Mouse (Mus musculus) lung, embryonic 15.5 days (tissue): ENCODE measurements around the gene Krt12. TPM values are rescaled to one million over a fixed set of nuclear protein-coding genes. Genes with fewer than 3 reads are reported as not detected.

ENCODE experiments used
- ATAC-seq: fragments of 200-750 bp; cut with Nextera tagmentation; 2 replicates; pipeline ENCODE4 v1.8.0; 2017; ENCODE audit warnings: moderate number of reproducible peaks, borderline replicate concordance; ENCODE audit not compliant: low FRiP score, low TSS enrichment; ENCODE audit errors: extremely low read depth
- H3K27ac ChIP-seq: fragments of 300-500 bp; sonication (generic); 2 replicates; pipeline ENCODE4 v1.5.1; 2015; ENCODE audit warnings: moderate library complexity, mild to moderate bottlenecking, inconsistent platforms
- H3K27me3 ChIP-seq: fragments of 300-500 bp; sonication (generic); 2 replicates; pipeline ENCODE4 v1.6.1; 2015; ENCODE audit warnings: inconsistent platforms
- H3K36me3 ChIP-seq: fragments of 300-500 bp; sonication (generic); 2 replicates; pipeline ENCODE4 v1.6.1; 2015; ENCODE audit warnings: inconsistent platforms
- H3K4me1 ChIP-seq: fragments of 300-500 bp; sonication (generic); 2 replicates; pipeline ENCODE4 v1.6.1; 2015; ENCODE audit warnings: inconsistent platforms
- H3K4me2 ChIP-seq: fragments of 300-500 bp; sonication (generic); 2 replicates; pipeline ENCODE4 v1.6.1; 2015; ENCODE audit warnings: inconsistent platforms, mild to moderate bottlenecking, moderate library complexity
- H3K4me3 ChIP-seq: fragments of 300-500 bp; sonication (generic); 2 replicates; pipeline ENCODE4 v1.5.1; 2015; ENCODE audit warnings: mild to moderate bottlenecking, inconsistent platforms
- H3K9ac ChIP-seq: fragments of 300-500 bp; sonication (generic); 2 replicates; pipeline ENCODE4 v1.6.1; 2015; ENCODE audit warnings: inconsistent platforms
- H3K9me3 ChIP-seq: fragments of 300-500 bp; sonication (generic); 2 replicates; pipeline ENCODE4 v1.6.1; 2016; ENCODE audit warnings: inconsistent platforms
- WGBS: fragments of 180-500 bp; shearing (Covaris S2); methylation state at CpG from one replicate; pipeline ENCODE4 v1.1.7; 2015; 5-methylcytosine and 5-hydroxymethylcytosine counted together
- polyA plus RNA-seq: library from polyadenylated mRNA; unstranded; fragments of >200 nt; fragmentation: Nextera tagmentation; extraction: Ambion mirVana; gene quantifications from 2 replicates; pipeline ENCODE4 v1.2.1, GENCODE M21; 2015

Krt12 gene
- polyA plus RNA-seq, 1 experiment from 2014 or later = 0.07 TPM

GRCm38 (mm10) chr11:99437972-99438371, 15.9 kb upstream of the Krt12 start, which contains the start of gene Krt20:
Gene Krt20 (minus strand): TSS chr11:99438150.
- no peaks in the 10 kb centered on the region for H3K9me3 ChIP-seq
- no peak within 1 kb of the TSS for H3K4me3 ChIP-seq
- no peak for ATAC-seq
- no peaks in the 10 kb centered on the region for H3K4me1 ChIP-seq
- no peaks in the 10 kb centered on the region for H3K36me3 ChIP-seq
- no peak within 1 kb of the TSS for H3K27ac ChIP-seq
- H3K4me2 ChIP-seq = no peak within 1 kb of the TSS
- H3K9ac ChIP-seq = no peak within 1 kb of the TSS
- WGBS = 14% methylated on average over 10 of the region's 10 CpGs
- H3K27me3 ChIP-seq = no peaks in the 10 kb centered on the region

DNA sequence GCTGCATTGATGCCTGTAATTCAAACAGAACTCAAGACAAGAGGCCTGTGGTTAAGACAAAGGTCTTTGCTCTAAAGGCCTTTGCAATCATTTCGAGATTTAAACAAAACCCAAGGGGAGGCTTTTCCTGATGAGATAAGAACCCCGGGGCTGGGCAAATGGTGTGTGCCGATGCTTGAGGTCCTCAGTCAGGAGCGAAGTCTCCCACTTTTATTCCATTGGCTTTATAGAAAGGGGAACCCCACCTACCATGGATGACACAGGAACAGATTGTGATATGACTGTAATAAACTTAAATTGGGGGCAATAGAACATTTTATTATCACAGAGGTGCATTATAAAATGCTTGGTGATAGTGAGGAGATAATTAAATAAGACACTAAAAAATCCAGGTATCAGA, 14.6 kb upstream of the Krt12 start:
- 36% methylated on average over 4 of the region's 4 CpGs for WGBS
- H3K4me2 ChIP-seq = no peak overlapping the region

GRCm38 (mm10) chr11:99430670-99431069, 8.6 kb upstream of the Krt12 start:
- Histone ChIP-seq H3K27me3 (no peaks in the 10 kb centered on the region), H3K9me3 (no peaks in the 10 kb centered on the region), H3K9ac (no peak overlapping the region), H3K4me1 (no peaks in the 10 kb centered on the region), H3K27ac (no peak overlapping the region), H3K4me2 (no peak overlapping the region), H3K4me3 (no peak overlapping the region), H3K36me3 (no peaks in the 10 kb centered on the region)
- ATAC-seq = no peak
- WGBS = 37% methylated on average over 12 of the region's 12 CpGs

More for the DNA sequence above, 14.6 kb upstream of the Krt12 start:
- Histone ChIP-seq H3K9ac (no peak overlapping the region), H3K4me1 (no peaks in the 10 kb centered on the region), H3K4me3 (no peak overlapping the region), H3K27me3 (no peaks in the 10 kb centered on the region), H3K9me3 (no peaks in the 10 kb centered on the region), H3K27ac (no peak overlapping the region), H3K36me3 (no peaks in the 10 kb centered on the region)
- ATAC-seq = no peak

GRCm38 (mm10) chr11:99420586-99420985, 1.5 kb downstream of the Krt12 start:
- Histone ChIP-seq H3K27me3 (no peaks in the 10 kb centered on the region), H3K27ac (no peak overlapping the region), H3K4me1 (no peaks in the 10 kb centered on the region), H3K9me3 (no peaks in the 10 kb centered on the region), H3K36me3 (no peaks in the 10 kb centered on the region), H3K4me2 (no peak overlapping the region), H3K4me3 (no peak overlapping the region), H3K9ac (no peak overlapping the region)
- 36% methylated on average over 10 of the region's 10 CpGs for WGBS
- no peak for ATAC-seq

GRCm38 (mm10) chr11:99417819-99418218, 4.2 kb downstream of the Krt12 start:
- H3K9me3 ChIP-seq = no peaks in the 10 kb centered on the region
- WGBS = 58% methylated on average over 16 of the region's 16 CpGs
- H3K27me3 ChIP-seq = no peaks in the 10 kb centered on the region
- H3K4me1 ChIP-seq = no peaks in the 10 kb centered on the region
- H3K4me3 ChIP-seq = no peak overlapping the region
- no peak overlapping the region for H3K4me2 ChIP-seq
- H3K36me3 ChIP-seq = no peaks in the 10 kb centered on the region
- H3K9ac ChIP-seq = no peak overlapping the region
- H3K27ac ChIP-seq = no peak overlapping the region
- no peak for ATAC-seq

DNA sequence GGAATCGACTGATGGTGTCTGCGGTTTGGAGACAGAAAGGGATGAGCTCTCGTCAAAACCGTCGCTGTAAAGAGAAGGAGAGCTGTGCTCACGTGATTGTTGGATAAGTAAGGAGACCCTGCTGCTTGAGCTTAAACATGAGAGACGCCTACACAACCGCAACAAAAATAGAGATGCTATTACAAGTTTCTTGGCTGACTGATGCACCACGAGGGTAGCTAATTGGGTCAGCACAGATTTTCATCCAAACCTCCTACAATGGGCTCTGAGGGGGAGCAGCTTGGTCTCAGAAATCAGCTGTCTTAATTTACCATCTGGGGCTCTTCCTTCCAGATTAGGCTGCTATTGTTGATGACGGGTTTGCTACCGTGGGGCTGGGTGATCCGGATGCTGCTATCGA, 5.2 kb downstream of the Krt12 start:
- Histone ChIP-seq H3K9me3 (no peaks in the 10 kb centered on the region), H3K27ac (no peak overlapping the region), H3K36me3 (no peaks in the 10 kb centered on the region), H3K27me3 (no peaks in the 10 kb centered on the region), H3K4me2 (no peak overlapping the region), H3K4me1 (no peaks in the 10 kb centered on the region), H3K9ac (no peak overlapping the region), H3K4me3 (no peak overlapping the region)
- no peak for ATAC-seq
- WGBS = 80% methylated on average over 13 of the region's 13 CpGs

DNA sequence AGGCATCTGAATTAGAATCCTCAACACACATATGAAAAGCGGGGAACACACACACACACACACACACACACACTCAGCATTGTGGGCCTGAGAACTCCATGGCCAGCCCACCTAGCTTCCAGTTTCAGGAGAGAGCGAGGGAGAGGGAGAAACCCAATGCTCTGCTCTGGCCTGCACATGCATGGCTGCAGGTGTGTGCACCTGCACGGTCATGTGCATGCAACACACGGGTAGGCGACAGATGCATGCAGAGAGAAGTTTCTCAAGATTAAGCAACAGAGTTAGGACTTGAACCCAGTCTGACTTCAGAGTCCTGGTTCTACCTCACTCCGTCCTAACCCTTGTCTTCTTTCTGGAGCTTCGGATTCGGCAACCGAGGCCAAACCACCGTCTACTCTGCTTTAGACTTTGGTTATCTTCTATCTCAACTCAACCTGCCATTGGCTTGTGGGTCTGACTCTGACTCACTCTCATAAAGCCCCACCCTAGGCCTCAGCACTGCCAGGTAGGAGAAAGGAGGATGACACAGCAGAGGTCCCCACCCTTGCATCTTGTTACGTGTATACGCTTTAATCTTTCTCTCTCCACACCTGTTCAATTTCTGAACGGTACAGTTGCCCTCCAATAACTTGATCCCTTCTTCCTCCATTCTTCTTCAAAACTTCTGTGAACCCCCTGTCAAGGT, 7.5 kb downstream of the Krt12 start:
- Histone ChIP-seq H3K4me2 (no peak overlapping the region), H3K27ac (no peak overlapping the region), H3K9ac (no peak overlapping the region), H3K9me3 (no peaks in the 10 kb centered on the region), H3K36me3 (no peaks in the 10 kb centered on the region), H3K4me3 (no peak overlapping the region), H3K4me1 (no peaks in the 10 kb centered on the region), H3K27me3 (no peaks in the 10 kb centered on the region)
- ATAC-seq = no peak
- 85% methylated on average over 13 of the region's 13 CpGs for WGBS

- Histone ChIP-seq H3K4me1 (no peaks in the 10 kb centered on the region), H3K27me3 (no peaks in the 10 kb centered on the region), H3K36me3 (no peaks in the 10 kb centered on the region), H3K4me3 (no peak overlapping the region), H3K9me3 (no peaks in the 10 kb centered on the region), H3K9ac (no peak overlapping the region), H3K27ac (no peak overlapping the region), H3K4me2 (no peak overlapping the region)
- WGBS = 19% methylated on average over 6 of the region's 6 CpGs
- no peak for ATAC-seq
Measured at GRCm38 (mm10) chr11:99413247-99413646, 8.8 kb downstream of the Krt12 start.

GRCm38 (mm10) chr11:99406186-99406585, 15.9 kb downstream of the Krt12 start:
- Histone ChIP-seq H3K9me3 (no peaks in the 10 kb centered on the region), H3K4me3 (no peak overlapping the region), H3K4me2 (no peak overlapping the region), H3K9ac (no peak overlapping the region), H3K4me1 (no peaks in the 10 kb centered on the region), H3K36me3 (no peaks in the 10 kb centered on the region), H3K27me3 (no peaks in the 10 kb centered on the region; the same call in 1 of the 2 replicates), H3K27ac (no peak overlapping the region)
- no peak for ATAC-seq
- WGBS = 61% methylated on average over 10 of the region's 10 CpGs

DNA sequence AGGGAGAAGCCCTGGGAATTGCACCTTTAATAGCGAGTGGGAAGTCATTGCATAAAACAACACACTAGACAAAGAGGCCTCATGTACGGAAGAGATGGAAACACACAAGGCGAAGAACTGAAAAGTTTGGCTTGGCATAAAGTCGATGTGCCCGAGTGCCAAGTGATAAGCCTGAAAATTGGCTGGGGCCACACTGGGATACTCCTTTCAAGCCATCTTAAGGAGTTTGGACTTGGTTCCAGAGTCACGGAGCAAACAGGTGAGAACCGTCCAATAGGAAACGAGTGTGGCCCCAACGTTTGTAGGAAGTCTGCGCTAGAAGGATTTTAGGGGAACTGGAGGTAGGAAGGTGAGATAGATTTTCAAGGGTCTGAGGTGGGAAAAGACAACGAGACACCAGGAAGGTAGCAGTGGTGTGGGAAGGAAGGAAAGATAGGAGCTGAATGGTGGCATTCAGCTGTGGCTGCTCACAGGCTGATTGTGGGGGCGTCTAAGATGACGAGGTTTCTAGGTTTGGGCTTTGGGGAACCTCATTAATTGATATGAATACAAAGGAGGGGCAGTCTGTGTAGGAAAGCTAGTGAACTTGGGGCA, 22.0 kb downstream of the Krt12 start:
- ATAC-seq = no peak
- no peaks in the 10 kb centered on the region for H3K9me3 ChIP-seq
- no peak overlapping the region for H3K4me2 ChIP-seq
- no peaks in the 10 kb centered on the region for H3K36me3 ChIP-seq
- H3K9ac ChIP-seq = no peak overlapping the region
- no peak overlapping the region for H3K4me3 ChIP-seq
- peaks cover 9% of the 10 kb centered on the region; the same call in 1 of the 2 replicates for H3K27me3 ChIP-seq
- H3K27ac ChIP-seq = no peak overlapping the region
- WGBS = 78% methylated on average over 13 of the region's 13 CpGs
- no peaks in the 10 kb centered on the region for H3K4me1 ChIP-seq

DNA sequence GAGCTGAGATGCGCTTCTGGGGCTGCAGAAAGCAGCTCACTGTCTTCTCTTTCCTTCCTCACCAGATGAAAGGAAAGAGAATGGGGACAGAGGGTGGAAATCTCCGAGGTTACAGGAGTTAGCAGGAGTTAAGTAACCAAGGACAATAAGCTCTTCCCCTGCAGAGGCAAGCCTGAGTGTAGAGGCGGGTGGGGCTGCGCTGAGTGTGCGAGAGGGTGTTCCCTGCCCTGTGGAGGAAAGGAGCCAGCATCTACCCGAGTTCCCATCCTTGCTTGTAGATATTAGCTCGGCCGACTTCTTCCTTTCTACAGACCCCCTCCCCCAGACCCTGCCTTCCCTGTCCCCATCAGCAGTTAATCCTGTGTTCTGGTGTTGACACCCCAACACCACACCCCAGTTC, 23.2 kb downstream of the Krt12 start:
- Histone ChIP-seq H3K9ac (no peak overlapping the region), H3K9me3 (no peaks in the 10 kb centered on the region), H3K4me3 (no peak overlapping the region), H3K36me3 (no peaks in the 10 kb centered on the region), H3K4me1 (no peaks in the 10 kb centered on the region), H3K27me3 (peaks cover 9% of the 10 kb centered on the region; the same call in 1 of the 2 replicates), H3K4me2 (no peak overlapping the region), H3K27ac (no peak overlapping the region)
- WGBS = 61% methylated on average over 8 of the region's 8 CpGs
- no peak for ATAC-seq

DNA sequence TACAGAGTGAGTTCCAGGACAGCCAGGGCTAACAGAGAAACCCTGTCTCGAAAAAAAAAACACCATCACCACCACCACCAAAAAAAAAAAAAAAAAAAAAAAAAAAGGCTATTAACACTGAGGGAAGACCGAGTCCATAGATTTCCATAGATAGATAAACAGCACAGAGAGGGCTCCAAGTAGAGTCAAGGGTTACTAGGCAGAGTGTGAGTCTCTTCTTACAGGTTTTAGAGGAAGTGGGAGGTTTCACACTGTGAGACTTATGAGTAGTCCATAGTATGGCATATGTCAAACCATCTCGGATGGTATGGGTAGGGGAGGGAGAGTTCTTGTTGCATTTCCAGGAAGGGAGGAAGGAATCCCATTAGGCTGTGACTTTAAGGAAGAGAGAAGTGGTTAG, 24.0 kb downstream of the Krt12 start:
- Histone ChIP-seq H3K27me3 (peaks cover 9% of the 10 kb centered on the region; the same call in 1 of the 2 replicates), H3K4me3 (no peak overlapping the region), H3K4me2 (no peak overlapping the region), H3K36me3 (no peaks in the 10 kb centered on the region), H3K4me1 (no peaks in the 10 kb centered on the region), H3K9ac (no peak overlapping the region), H3K9me3 (no peaks in the 10 kb centered on the region), H3K27ac (no peak overlapping the region)
- ATAC-seq = no peak
- 60% methylated on average over 3 of the region's 3 CpGs for WGBS
